8 mouse cellular contexts compared by ENCODE assay signal in genomic region chr10:66807261-66807968, GRCm38 (mm10).
A peak's percentile ranks its signal among the peaks of the same experiment; 100 is the strongest.
DNase-seq lines count a peak whose midpoint lies in the region; ATAC-seq and TF ChIP-seq lines count a peak whose summit lies in the region.

No protein-coding gene starts in this region.

- H3K4me3 ChIP-seq in spleen, adult 2 months (ENCODE audit: extremely low read depth, insufficient read depth, insufficient read length) = no peak overlapping the region
- H3K4me3 ChIP-seq in midbrain, embryonic 12.5 days = no peak overlapping the region

- no peak overlapping the region for H3K9ac ChIP-seq in midbrain, embryonic 12.5 days (replicated peaks)

- peak; percentile 55; the same call in 1 of the 2 replicates for TF ChIP-seq CTCF in spleen, adult 2 months (IDR thresholded peaks at IDR 0.05; ENCODE audit: extremely low read depth, insufficient read depth, insufficient read length, insufficient replicate concordance)

- H3K36me3 ChIP-seq in spleen, adult 2 months (ENCODE audit: control insufficient read depth, insufficient read depth, low read length) = no peaks in the 10 kb centered on the region
- no peaks in the 10 kb centered on the region for H3K36me3 ChIP-seq in midbrain, embryonic 12.5 days
- H3K36me3 ChIP-seq in splenic B cell, adult 2 months (ENCODE audit: control insufficient read depth, insufficient read depth, low read length, poor library complexity, severe bottlenecking) = no peaks in the 10 kb centered on the region

- H3K4me2 ChIP-seq in midbrain, embryonic 12.5 days (replicated peaks) = no peak overlapping the region

- 50% methylated on average over 16 of the region's 16 CpGs for WGBS in spleen, adult 2 months
- 49% methylated on average over 16 of the region's 16 CpGs for WGBS in midbrain, embryonic 12.5 days

- no peak overlapping the region for H3K27ac ChIP-seq in spleen, adult 2 months (ENCODE audit: insufficient read depth, low read length)
- no peak overlapping the region for H3K27ac ChIP-seq in midbrain, embryonic 12.5 days (replicated peaks)

- TF ChIP-seq POLR2A in spleen, adult 2 months (IDR thresholded peaks at IDR 0.05; ENCODE audit: low read depth, low read length) = no peak

- DNase-seq in spleen, adult 2 months (ENCODE audit: low read depth in 1 of 2, low spot score in 2 of 2) = peak in 1 of 2 experiments; percentile 21
- DNase-seq in spleen, adult 12 weeks (ENCODE audit: low spot score) = no peak
- peak; percentile 87 to 88 for DNase-seq in cerebellum, postnatal 10 days
- peak; percentile 42 to 59 for DNase-seq in frontal cortex, postnatal 25 days (ENCODE audit: low spot score in 2 of 2)
- DNase-seq in induced T-regulatory cell, adult 2 months (ENCODE audit: low read depth) = peak; percentile 58
- peak; percentile 49 to 64 for DNase-seq in left cerebral cortex, postnatal 10 days (ENCODE audit: extremely low spot score in 1 of 2, low spot score in 2 of 2)
- peak; percentile 64 for DNase-seq in splenic B cell, adult 2 months (ENCODE audit: low read depth, low spot score)

- H3K4me1 ChIP-seq in spleen, adult 2 months (ENCODE audit: control insufficient read depth, insufficient read depth, insufficient read length) = no peaks in the 10 kb centered on the region
- H3K4me1 ChIP-seq in midbrain, embryonic 12.5 days = no peaks in the 10 kb centered on the region

- peak; percentile 73; the same call in 1 of the 2 replicates for ATAC-seq in midbrain, embryonic 12.5 days (ENCODE audit: low FRiP score, low read depth)

- H3K27me3 ChIP-seq in spleen, adult 2 months (ENCODE audit: control insufficient read depth, insufficient read depth, low read length) = no peaks in the 10 kb centered on the region
- no peaks in the 10 kb centered on the region for H3K27me3 ChIP-seq in midbrain, embryonic 12.5 days
- no peaks in the 10 kb centered on the region for H3K27me3 ChIP-seq in splenic B cell, adult 2 months (ENCODE audit: control insufficient read depth, insufficient read depth, low read length, poor library complexity, severe bottlenecking)

- intact Hi-C loops in left cerebral cortex, postnatal 10 days (cut with DNase I) = no loop called here

- H3K9me3 ChIP-seq in midbrain, embryonic 12.5 days = peaks cover 5% of the 10 kb centered on the region; the same call in 1 of the 2 replicates
